Mouse (Mus musculus): ENCODE measurements around the gene Mctp2.
"Not testable (repeated sequence)": the region's sequence is repeated elsewhere in the genome, so short reads cannot be mapped to it uniquely, and the experiment has no call there.

The Mctp2 gene

GRCm38 (mm10) chr7:72271546-72271945, 34.9 kb downstream of the Mctp2 start:
- no peak for DNase-seq (ENCODE audit: low spot score)

GRCm38 (mm10) chr7:72269994-72270393, 36.4 kb downstream of the Mctp2 start:
- DNase-seq (ENCODE audit: low spot score), result no peak

GRCm38 (mm10) chr7:72260766-72261655, 45.4 kb downstream of the Mctp2 start:
- DNase-seq (ENCODE audit: low spot score), result no peak

GRCm38 (mm10) chr7:72259045-72259444, 47.4 kb downstream of the Mctp2 start:
- no peak for DNase-seq (ENCODE audit: low spot score)

- DNase-seq (ENCODE audit: low spot score), result not testable (repeated sequence)
Measured at GRCm38 (mm10) chr7:72250326-72250725, 56.1 kb downstream of the Mctp2 start.

DNA sequence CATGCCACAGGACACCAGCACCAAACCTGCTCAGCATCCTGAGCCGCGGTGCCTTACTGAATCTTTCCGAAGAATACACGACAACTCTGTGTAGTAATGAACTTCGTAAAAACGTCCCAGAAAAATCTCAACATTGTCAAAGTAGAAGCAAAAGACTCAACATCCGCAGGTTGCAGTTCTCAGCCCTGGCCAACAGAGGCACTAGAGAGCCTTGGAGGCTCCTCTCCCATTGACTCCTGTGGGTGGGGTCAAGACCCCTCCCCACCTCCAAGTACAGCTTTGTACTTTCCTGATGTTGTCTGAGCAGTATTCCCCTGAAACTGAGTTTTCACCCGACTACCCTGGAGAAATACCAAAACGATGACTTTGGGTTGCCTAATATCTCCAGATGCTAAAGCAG, 65.1 kb downstream of the Mctp2 start:
- DNase-seq (ENCODE audit: low spot score), result no peak

DNA sequence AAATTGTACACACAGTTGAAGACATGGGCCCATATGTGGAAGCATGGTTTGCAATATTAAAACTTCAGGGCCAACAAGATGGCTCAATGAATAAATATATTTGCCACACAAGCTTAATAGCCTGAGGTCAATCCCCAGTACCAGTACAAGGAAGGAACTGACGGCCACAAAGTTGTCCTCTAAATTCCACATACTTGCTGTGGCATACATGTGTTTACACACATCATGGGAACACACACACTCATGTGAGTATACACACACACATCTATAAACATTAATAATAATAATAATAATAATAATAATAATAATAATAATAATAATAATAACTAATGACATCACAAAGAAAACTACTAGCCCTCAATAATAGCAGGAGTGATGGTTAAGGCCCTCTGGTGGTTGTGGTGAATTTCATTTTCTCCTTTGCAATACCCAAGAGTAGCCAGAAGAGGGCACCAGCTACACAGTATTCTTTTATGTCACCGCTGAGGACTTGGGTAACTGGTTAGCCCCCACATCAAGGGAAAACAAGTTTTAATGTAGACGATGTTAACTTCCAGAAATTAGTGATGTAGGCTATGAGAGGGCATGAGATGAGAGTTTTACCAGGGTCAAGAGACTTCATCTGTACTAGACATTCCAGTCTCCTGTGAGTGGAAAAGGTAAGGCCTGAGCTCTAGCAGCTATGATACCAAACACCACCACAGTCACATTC, 66.5 kb downstream of the Mctp2 start:
- DNase-seq (ENCODE audit: low spot score), result no peak

- peak; percentile 18 for DNase-seq (ENCODE audit: low spot score)
Measured at GRCm38 (mm10) chr7:72238575-72238974, 67.8 kb downstream of the Mctp2 start.

DNA sequence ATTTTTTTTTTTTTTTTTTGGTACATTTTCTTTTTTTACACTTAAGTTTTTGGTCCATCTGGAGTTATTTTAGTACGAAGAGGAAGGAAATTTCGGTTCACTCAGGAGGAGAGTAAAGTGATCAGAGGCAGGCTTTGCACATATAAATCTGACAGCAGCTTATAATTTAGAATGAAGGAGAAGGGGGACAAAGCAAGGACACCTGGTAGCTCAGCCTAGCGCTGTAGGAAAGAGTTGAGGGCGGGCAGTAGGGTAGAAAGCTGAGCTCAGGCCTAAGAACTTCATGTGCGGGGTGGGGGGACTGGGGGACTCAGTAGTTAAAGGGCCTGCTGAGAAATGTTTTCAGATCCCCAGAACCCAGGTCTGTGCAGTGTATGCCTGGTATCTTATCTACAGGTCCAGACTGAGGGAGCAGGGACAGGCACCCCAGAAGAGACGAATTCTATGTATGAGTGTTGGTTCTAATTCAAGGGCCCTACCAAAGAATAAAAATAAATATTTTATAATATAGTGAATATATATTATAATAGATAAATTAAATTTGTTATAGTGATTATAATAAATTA, 71.9 kb downstream of the Mctp2 start:
- no peak for DNase-seq (ENCODE audit: low spot score)

GRCm38 (mm10) chr7:72231182-72231877, 75.1 kb downstream of the Mctp2 start:
- DNase-seq (ENCODE audit: low spot score), result no peak

DNA sequence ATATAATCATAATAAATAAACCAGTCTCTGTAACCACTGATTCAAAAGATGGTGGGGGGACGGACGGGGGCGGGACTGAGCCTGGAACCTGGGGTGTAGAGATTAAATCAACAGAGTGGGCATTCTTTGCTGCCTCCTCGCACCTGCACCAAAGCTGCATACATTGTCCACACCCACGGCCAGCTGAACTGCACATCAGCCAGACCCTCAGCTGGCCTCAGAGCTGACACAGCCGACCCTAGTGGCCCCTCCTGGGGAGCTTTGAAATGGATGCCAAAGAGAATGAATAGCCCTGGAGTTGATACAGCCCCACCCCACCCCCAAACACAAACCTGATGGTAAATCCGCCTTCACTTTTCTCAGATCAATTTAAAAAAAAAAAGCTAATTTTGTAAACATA, 76.5 kb downstream of the Mctp2 start:
- no peak for DNase-seq (ENCODE audit: low spot score)

- no peak for DNase-seq (ENCODE audit: low spot score)
Measured at GRCm38 (mm10) chr7:72223558-72223957, 82.8 kb downstream of the Mctp2 start.

- DNase-seq (ENCODE audit: low spot score), result no peak
Measured at GRCm38 (mm10) chr7:72222532-72222931, 83.9 kb downstream of the Mctp2 start.

GRCm38 (mm10) chr7:72218048-72218447, 88.4 kb downstream of the Mctp2 start:
- DNase-seq (ENCODE audit: low spot score), result no peak

DNA sequence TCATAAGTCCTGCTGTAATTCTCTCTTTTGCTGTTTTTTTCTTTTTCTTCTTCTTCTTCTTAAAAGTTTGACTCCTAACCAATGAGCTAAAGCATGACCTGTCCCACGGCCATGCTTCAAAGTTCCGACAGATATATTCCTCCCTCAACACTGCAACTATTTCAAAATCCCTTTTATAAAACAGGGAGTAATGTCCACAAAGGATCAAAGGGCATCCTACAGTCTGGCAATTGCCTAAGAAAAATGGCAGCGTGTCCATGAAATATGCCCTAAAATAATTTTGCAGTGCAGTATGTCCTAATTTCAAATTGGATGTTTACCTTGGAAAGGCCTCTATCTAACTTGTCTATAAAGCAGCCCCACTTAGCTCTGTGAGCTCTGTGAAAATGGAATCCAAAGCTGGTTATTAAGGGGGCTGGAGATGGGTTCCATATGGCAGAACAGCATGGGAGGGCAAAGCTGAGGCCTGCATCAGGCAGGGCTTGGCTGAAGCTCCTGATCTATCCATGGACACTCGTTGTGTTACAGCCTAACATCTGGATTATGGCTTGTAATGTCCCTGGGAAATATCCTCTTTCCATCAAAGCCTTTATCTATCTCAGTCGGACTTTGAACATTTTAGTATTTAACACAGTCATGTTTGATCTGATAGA, 90.7 kb downstream of the Mctp2 start:
- DNase-seq (ENCODE audit: low spot score), result no peak

GRCm38 (mm10) chr7:72210201-72210600, 96.2 kb downstream of the Mctp2 start:
- no peak for DNase-seq (ENCODE audit: low spot score)

DNA sequence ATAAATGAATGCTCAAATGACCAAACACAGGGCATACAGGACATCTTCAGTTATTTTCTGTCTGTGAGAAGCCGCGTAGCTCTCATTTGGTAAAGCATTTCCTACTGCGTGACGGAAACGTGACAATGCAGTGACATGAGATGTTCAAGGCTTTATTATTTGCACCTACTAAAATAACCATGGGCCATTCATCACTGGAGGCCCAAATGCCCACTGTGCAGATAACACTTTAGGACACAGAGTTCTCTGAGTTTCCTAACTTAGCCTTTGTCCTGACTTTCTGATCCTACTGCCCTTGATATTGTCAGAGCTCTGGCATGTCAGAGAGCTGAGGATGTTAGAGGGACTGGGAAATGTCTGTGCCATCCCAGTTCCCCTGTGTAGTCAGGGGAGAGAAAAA, 97.1 kb downstream of the Mctp2 start:
- DNase-seq (ENCODE audit: low spot score), result no peak

GRCm38 (mm10) chr7:72206841-72207240, 99.6 kb downstream of the Mctp2 start:
- DNase-seq (ENCODE audit: low spot score), result no peak

- no peak for DNase-seq (ENCODE audit: low spot score)
Measured at GRCm38 (mm10) chr7:72195709-72196108, 110.7 kb downstream of the Mctp2 start.

DNA sequence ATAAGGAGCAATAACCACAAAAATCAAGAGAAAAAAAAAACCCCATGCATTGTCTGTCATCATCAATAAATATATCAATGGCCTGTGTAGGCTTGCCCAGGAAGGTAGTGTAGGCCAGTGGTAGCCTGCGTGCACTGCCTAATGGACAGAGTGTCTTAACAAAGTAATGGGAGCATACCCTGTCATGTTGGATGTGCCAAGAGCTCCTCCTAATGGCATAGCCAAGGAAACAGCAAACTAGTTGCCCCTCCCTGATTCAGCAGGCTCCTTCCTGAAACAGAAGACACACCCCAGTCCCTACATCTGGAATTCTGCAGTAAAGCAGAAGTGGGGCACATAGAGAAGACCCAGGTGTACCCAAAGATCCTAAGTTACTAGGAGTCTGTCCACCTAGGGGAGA, 113.1 kb downstream of the Mctp2 start:
- no peak for DNase-seq (ENCODE audit: low spot score)

DNA sequence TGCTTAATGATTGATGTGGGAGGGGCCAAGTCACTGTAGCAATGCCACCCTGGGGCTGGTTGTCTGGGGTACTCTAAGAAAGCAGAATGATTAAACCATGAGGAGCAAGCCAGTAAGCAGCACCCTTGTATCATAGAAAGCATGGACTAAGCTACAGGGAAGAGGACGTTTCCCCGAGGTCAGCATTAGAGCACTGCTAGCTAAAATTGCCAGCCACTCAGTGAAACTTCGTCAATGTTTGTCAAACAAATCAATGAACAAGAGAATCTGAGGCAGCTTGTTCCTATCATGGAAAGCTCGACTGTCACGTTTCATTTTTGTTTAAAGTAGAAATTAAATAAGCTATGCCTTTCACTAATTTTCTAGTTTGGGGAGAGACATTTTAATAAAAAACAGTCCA, 124.8 kb downstream of the Mctp2 start:
- DNase-seq (ENCODE audit: low spot score), result no peak

DNA sequence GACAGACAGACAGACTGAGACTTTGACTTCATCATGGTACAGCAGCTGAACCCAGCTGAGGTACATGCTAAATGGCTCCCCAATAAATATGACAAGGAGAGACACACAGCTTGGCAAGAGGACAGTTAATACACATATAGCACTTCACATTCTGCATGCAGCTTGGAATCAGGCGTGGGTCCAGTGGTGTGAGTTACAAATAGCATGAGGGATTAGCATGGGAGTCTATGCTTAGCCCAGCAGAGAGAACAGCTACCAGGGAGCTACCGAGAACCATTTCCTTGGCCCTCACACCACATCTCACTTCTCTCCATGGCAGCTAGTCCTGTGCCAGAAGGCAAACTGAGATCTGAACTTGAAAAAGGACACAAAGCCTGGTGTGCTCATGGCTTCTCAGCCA, 137.1 kb downstream of the Mctp2 start:
- no peak for DNase-seq (ENCODE audit: low spot score)

Measured in ovary, postnatal 36 days (tissue).